Mouse (Mus musculus): ENCODE measurements around the gene Srgap3. TPM values are rescaled to one million over a fixed set of nuclear protein-coding genes. Genes with fewer than 3 reads are reported as not detected.

Srgap3 gene
- polyA plus RNA-seq, 1 experiment from 2014 or later: 1.5 TPM

DNA sequence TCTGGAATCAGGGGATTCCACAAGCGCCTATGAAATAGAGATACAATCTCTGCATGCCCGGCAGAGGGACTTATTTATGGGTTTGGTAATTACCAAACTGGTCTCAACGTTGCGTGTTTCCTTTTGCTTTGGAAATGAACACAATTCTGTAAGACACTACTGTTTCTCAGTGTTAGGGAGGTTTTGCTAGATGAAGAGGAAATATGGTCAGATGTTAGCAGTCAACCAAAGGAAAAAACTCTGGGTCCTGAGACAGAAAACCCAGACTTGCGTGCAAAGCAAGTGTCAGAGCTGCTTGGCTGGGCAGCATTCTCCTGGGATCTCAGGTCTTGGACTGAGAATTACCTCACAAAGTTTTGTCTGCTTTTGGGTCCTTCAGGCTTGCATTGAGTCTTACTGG, 34.5 kb downstream of the Srgap3 start:
- ATAC-seq (ENCODE audit: low FRiP score, low TSS enrichment): no peak
- Histone ChIP-seq H3K4me2 (replicated peaks; ENCODE audit: low read depth) (no peak overlapping the region), H3K4me3 (ENCODE audit: low read depth, low read length) (no peak overlapping the region), H3K36me3 (ENCODE audit: control insufficient read depth, insufficient read depth, low read length) (no peaks in the 10 kb centered on the region), H3K27ac (replicated peaks) (no peak overlapping the region), H3K9me3 (ENCODE audit: control insufficient read depth, low read length) (no peaks in the 10 kb centered on the region), H3K27me3 (ENCODE audit: control insufficient read depth, insufficient read depth, low read length) (no peaks in the 10 kb centered on the region), H3K4me1 (replicated peaks; ENCODE audit: control insufficient read depth, insufficient read depth) (no peaks in the 10 kb centered on the region), H3K9ac (ENCODE audit: low read length) (no peak overlapping the region)
- no peak for TF ChIP-seq CTCF (IDR thresholded peaks at IDR 0.05; ENCODE audit: low read depth)
- no peak for TF ChIP-seq EP300 (optimal IDR thresholded peaks at IDR 0.05)
- WGBS: 87% methylated on average over 5 of the region's 5 CpGs
- DNase-seq (ENCODE audit: low spot score): no peak

DNA sequence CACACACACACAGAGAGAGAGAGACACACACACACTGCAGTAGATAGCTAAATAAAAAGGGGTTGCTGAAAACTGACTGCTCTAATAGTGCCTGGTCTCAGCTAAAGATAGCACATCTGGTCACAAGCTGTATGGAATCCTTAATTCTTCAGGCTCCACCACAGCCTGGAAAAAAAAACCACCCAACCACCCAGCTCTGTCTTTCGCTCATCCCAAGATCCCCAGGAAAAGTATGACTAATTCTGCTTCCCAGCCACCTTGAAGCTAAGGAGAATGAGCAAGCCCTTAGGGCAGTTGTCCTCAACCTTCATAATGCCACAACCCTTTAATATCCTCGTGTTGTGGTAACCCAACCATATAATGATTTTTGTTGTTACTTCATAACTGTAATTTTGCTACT, 37.4 kb downstream of the Srgap3 start:
- no peaks in the 10 kb centered on the region for H3K36me3 ChIP-seq (ENCODE audit: control insufficient read depth, insufficient read depth, low read length)
- no peak overlapping the region for H3K4me3 ChIP-seq (ENCODE audit: low read depth, low read length)
- DNase-seq (ENCODE audit: low spot score) (no peak), ATAC-seq (ENCODE audit: low FRiP score, low TSS enrichment) (no peak)
- no peak overlapping the region for H3K9ac ChIP-seq (ENCODE audit: low read length)
- TF ChIP-seq EP300 (optimal IDR thresholded peaks at IDR 0.05) (no peak), CTCF (IDR thresholded peaks at IDR 0.05; ENCODE audit: low read depth) (no peak)
- H3K4me1 ChIP-seq (replicated peaks; ENCODE audit: control insufficient read depth, insufficient read depth): no peaks in the 10 kb centered on the region
- H3K27me3 ChIP-seq (ENCODE audit: control insufficient read depth, insufficient read depth, low read length): no peaks in the 10 kb centered on the region
- H3K27ac ChIP-seq (replicated peaks): no peak overlapping the region
- H3K9me3 ChIP-seq (ENCODE audit: control insufficient read depth, low read length): no peaks in the 10 kb centered on the region
- H3K4me2 ChIP-seq (replicated peaks; ENCODE audit: low read depth): no peak overlapping the region
- 78% methylated on average over 2 of the region's 2 CpGs for WGBS

DNA sequence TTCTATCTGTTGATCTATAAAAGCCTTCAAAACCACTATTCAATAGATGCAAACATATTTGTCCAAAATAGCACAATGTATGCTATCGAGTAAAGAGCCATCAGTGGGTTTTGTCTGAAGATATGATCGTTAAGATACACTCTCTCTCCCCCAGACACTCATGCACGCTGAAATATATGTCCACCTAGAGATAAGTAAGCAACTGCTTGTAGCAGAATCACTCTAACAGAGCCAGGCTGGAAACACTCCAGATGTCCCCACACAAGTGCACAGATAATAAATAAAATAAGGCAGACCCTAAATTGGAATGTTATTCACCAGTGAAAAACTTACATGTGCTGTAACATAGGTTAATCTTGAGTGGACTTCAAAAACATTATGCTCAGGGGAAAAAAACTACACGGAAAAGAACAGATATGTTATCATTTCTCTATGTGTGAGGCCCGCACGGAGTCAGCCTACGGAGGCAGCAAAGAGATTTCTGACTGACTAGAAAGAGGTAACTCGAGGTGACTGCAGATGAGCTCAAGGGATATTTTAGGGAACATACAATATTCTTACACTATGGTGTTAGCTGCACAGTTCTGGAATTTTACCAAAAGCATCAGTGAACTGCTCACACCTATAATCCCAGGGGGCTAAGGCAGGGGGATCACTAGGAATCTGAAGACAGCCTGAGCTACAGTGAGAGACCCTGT, 39.0 kb downstream of the Srgap3 start:
- Histone ChIP-seq H3K4me1 (replicated peaks; ENCODE audit: control insufficient read depth, insufficient read depth) (no peaks in the 10 kb centered on the region), H3K27me3 (ENCODE audit: control insufficient read depth, insufficient read depth, low read length) (no peaks in the 10 kb centered on the region), H3K9ac (ENCODE audit: low read length) (no peak overlapping the region), H3K4me3 (ENCODE audit: low read depth, low read length) (no peak overlapping the region), H3K9me3 (ENCODE audit: control insufficient read depth, low read length) (no peaks in the 10 kb centered on the region), H3K4me2 (replicated peaks; ENCODE audit: low read depth) (no peak overlapping the region), H3K27ac (replicated peaks) (no peak overlapping the region), H3K36me3 (ENCODE audit: control insufficient read depth, insufficient read depth, low read length) (no peaks in the 10 kb centered on the region)
- ATAC-seq (ENCODE audit: low FRiP score, low TSS enrichment) (no peak), DNase-seq (ENCODE audit: low spot score) (no peak)
- WGBS: 75% methylated on average over 8 of the region's 8 CpGs
- TF ChIP-seq CTCF (IDR thresholded peaks at IDR 0.05; ENCODE audit: low read depth) (no peak), EP300 (optimal IDR thresholded peaks at IDR 0.05) (no peak)

DNA sequence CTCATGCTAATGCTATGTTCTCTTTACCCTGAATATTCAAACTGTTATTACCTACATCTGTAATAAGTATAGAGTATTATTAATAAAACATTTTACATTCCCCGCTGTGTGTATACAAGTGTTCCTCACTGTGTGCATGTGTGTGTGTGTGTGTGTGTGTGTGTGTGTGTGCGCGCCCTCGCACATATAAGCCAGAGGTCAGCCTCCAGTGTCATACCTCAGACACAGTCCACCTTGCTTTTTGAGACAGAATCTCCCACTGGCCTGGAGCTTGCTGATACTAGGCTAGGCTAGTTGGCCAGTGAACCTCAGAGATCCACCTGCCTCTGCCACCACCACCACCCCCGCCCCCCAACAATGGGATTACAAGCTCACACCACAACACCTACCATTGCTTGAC, 43.3 kb downstream of the Srgap3 start:
- no peaks in the 10 kb centered on the region for H3K36me3 ChIP-seq (ENCODE audit: control insufficient read depth, insufficient read depth, low read length)
- no peak for TF ChIP-seq EP300 (optimal IDR thresholded peaks at IDR 0.05)
- no peak for TF ChIP-seq CTCF (IDR thresholded peaks at IDR 0.05; ENCODE audit: low read depth)
- H3K9me3 ChIP-seq (ENCODE audit: control insufficient read depth, low read length): no peaks in the 10 kb centered on the region
- DNase-seq (ENCODE audit: low spot score) (no peak), ATAC-seq (ENCODE audit: low FRiP score, low TSS enrichment) (no peak)
- no peaks in the 10 kb centered on the region for H3K27me3 ChIP-seq (ENCODE audit: control insufficient read depth, insufficient read depth, low read length)
- H3K9ac ChIP-seq (ENCODE audit: low read length): no peak overlapping the region
- H3K4me1 ChIP-seq (replicated peaks; ENCODE audit: control insufficient read depth, insufficient read depth): no peaks in the 10 kb centered on the region
- WGBS: 91% methylated on average over 5 of the region's 5 CpGs
- H3K4me2 ChIP-seq (replicated peaks; ENCODE audit: low read depth): no peak overlapping the region
- no peak overlapping the region for H3K4me3 ChIP-seq (ENCODE audit: low read depth, low read length)
- no peak overlapping the region for H3K27ac ChIP-seq (replicated peaks)

DNA sequence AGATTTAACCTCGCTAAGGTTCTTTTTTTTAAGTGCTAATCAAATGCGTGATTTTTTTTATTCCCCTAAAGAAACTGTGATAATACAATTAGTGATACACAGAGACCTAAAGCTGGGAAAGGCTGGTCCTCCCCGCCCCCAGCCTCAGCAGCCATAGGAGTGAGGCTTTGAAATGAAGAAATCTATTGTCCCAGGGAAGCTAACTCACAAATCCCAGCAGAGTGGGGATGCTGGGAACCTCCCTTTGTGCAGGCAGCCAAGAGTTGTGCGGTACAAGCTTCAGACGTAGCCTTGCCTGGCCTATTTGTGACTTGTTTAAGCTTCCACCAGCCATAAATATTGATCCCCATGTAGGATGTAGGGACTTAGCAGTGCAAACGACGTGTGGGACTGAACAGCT, 43.8 kb downstream of the Srgap3 start:
- WGBS: 33% methylated on average over 7 of the region's 7 CpGs
- H3K4me1 ChIP-seq (replicated peaks; ENCODE audit: control insufficient read depth, insufficient read depth): no peaks in the 10 kb centered on the region
- DNase-seq (ENCODE audit: low spot score) (no peak), ATAC-seq (ENCODE audit: low FRiP score, low TSS enrichment) (no peak)
- no peak overlapping the region for H3K27ac ChIP-seq (replicated peaks)
- H3K9me3 ChIP-seq (ENCODE audit: control insufficient read depth, low read length): no peaks in the 10 kb centered on the region
- H3K4me3 ChIP-seq (ENCODE audit: low read depth, low read length): no peak overlapping the region
- no peaks in the 10 kb centered on the region for H3K36me3 ChIP-seq (ENCODE audit: control insufficient read depth, insufficient read depth, low read length)
- H3K27me3 ChIP-seq (ENCODE audit: control insufficient read depth, insufficient read depth, low read length): no peaks in the 10 kb centered on the region
- H3K4me2 ChIP-seq (replicated peaks; ENCODE audit: low read depth): no peak overlapping the region
- H3K9ac ChIP-seq (ENCODE audit: low read length): no peak overlapping the region
- TF ChIP-seq CTCF (IDR thresholded peaks at IDR 0.05; ENCODE audit: low read depth) (no peak), EP300 (optimal IDR thresholded peaks at IDR 0.05) (no peak)

DNA sequence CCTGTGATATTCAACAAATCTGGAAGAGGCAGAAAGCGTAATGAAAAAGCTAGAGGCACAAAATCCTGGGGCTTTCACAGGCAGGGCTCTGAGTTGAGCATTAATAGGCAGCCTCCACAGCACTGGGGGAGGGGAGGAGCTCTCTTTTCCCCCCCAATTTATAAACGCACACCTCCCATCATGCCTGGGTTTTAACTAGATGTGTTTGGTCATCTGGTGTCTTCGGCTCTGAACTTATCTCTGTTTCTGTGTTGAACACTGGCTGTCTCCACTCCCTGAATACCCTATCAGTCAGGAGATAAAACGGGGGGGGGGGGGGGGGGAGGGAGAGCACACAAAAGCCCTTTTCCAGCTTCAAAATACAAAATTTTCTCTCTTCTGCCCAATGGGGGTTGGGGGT, 44.3 kb downstream of the Srgap3 start:
- ATAC-seq (ENCODE audit: low FRiP score, low TSS enrichment) (no peak), DNase-seq (ENCODE audit: low spot score) (no peak)
- Histone ChIP-seq H3K9ac (ENCODE audit: low read length) (no peak overlapping the region), H3K9me3 (ENCODE audit: control insufficient read depth, low read length) (no peaks in the 10 kb centered on the region), H3K4me3 (ENCODE audit: low read depth, low read length) (no peak overlapping the region), H3K36me3 (ENCODE audit: control insufficient read depth, insufficient read depth, low read length) (no peaks in the 10 kb centered on the region), H3K4me2 (replicated peaks; ENCODE audit: low read depth) (no peak overlapping the region), H3K4me1 (replicated peaks; ENCODE audit: control insufficient read depth, insufficient read depth) (no peaks in the 10 kb centered on the region), H3K27ac (replicated peaks) (no peak overlapping the region), H3K27me3 (ENCODE audit: control insufficient read depth, insufficient read depth, low read length) (no peaks in the 10 kb centered on the region)
- WGBS: 40% methylated on average over 3 of the region's 4 CpGs
- TF ChIP-seq EP300 (optimal IDR thresholded peaks at IDR 0.05): no peak
- no peak for TF ChIP-seq CTCF (IDR thresholded peaks at IDR 0.05; ENCODE audit: low read depth)
